Mouse (Mus musculus): ENCODE data around the gene Hrc. TPM values are rescaled to one million over a fixed set of nuclear protein-coding genes. Genes with fewer than 3 reads are reported as not detected.

Gene Hrc
- total and polyA plus RNA-seq, 3 experiments: 0.22 TPM; not detected in 2

GRCm38 (mm10) chr7:45313495-45313894 is 21.6 kb upstream of the Hrc start:
- no peaks in the 10 kb centered on the region for H3K9me3 ChIP-seq (replicated peaks; ENCODE audit: insufficient read depth, low read length)
- no peak for DNase-seq (ENCODE audit: low read depth, low spot score)
- no peak overlapping the region for H3K9ac ChIP-seq (ENCODE audit: control insufficient read depth, low read depth, low read length, poor library complexity, severe bottlenecking)
- no peaks in the 10 kb centered on the region for H3K27me3 ChIP-seq (ENCODE audit: control insufficient read depth in 1 of 2, insufficient read depth in 2 of 2, low read length in 2 of 2)
- no peak overlapping the region for H3K27ac ChIP-seq (ENCODE audit: control insufficient read depth, low read depth, low read length)
- TF ChIP-seq ZMIZ1 (IDR thresholded peaks at IDR 0.05; ENCODE audit: low read depth, low read length) (no peak), ETS1 (IDR thresholded peaks at IDR 0.05; ENCODE audit: low read depth, low read length) (no peak), TAL1 (IDR thresholded peaks at IDR 0.05; ENCODE audit: low read length) (no peak), POLR2AphosphoS5 (IDR thresholded peaks at IDR 0.05; ENCODE audit: borderline replicate concordance, low read depth, low read length) (no peak), MAZ (IDR thresholded peaks at IDR 0.05; ENCODE audit: low read depth, low read length) (no peak), USF2 (IDR thresholded peaks at IDR 0.05; ENCODE audit: borderline replicate concordance in 1 of 2, insufficient read depth in 1 of 2, low read depth in 1 of 2, low read length in 2 of 2) (no peak), SMC3 (IDR thresholded peaks at IDR 0.05; ENCODE audit: low read depth, low read length) (no peak)
- H3K4me3 ChIP-seq (ENCODE audit: control insufficient read depth in 1 of 2, insufficient read depth in 1 of 2, low read depth in 2 of 2, low read length in 2 of 2): no peak overlapping the region
- no peaks in the 10 kb centered on the region for H3K36me3 ChIP-seq (ENCODE audit: control insufficient read depth in 1 of 2, insufficient read depth in 2 of 2, low read length in 2 of 2)
- 0 out of 4 replicates have a peak, but pooled peaks cover 0 to 4% of the 10 kb centered on the region in 2 experiments for H3K4me1 ChIP-seq (ENCODE audit: control insufficient read depth in 1 of 2, insufficient read depth in 2 of 2, low read length in 2 of 2)
- H3K79me2 ChIP-seq (ENCODE audit: control insufficient read depth, insufficient read depth, low read length, poor library complexity): no peaks in the 10 kb centered on the region

GRCm38 (mm10) chr7:45315182-45315701 is 19.8 kb upstream of the Hrc start:
- no peak for DNase-seq (ENCODE audit: low read depth, low spot score)
- no peaks in the 10 kb centered on the region for H3K36me3 ChIP-seq (ENCODE audit: control insufficient read depth in 1 of 2, insufficient read depth in 2 of 2, low read length in 2 of 2)
- H3K4me3 ChIP-seq (ENCODE audit: control insufficient read depth in 1 of 2, insufficient read depth in 1 of 2, low read depth in 2 of 2, low read length in 2 of 2): no peak overlapping the region
- no peak overlapping the region for H3K27ac ChIP-seq (ENCODE audit: control insufficient read depth, low read depth, low read length)
- H3K9me3 ChIP-seq (replicated peaks; ENCODE audit: insufficient read depth, low read length): no peaks in the 10 kb centered on the region
- H3K79me2 ChIP-seq (ENCODE audit: control insufficient read depth, insufficient read depth, low read length, poor library complexity): no peaks in the 10 kb centered on the region
- no peak overlapping the region for H3K9ac ChIP-seq (ENCODE audit: control insufficient read depth, low read depth, low read length, poor library complexity, severe bottlenecking)
- H3K4me1 ChIP-seq (ENCODE audit: control insufficient read depth in 1 of 2, insufficient read depth in 2 of 2, low read length in 2 of 2): no peaks in the 10 kb centered on the region
- H3K27me3 ChIP-seq (ENCODE audit: control insufficient read depth in 1 of 2, insufficient read depth in 2 of 2, low read length in 2 of 2): no peaks in the 10 kb centered on the region
- no peak for TF ChIP-seq E2F4 (IDR thresholded peaks at IDR 0.05; ENCODE audit: borderline replicate concordance, low read depth, low read length)
- no peak for TF ChIP-seq UBTF (IDR thresholded peaks at IDR 0.05; ENCODE audit: borderline replicate concordance, insufficient read depth, low read depth, low read length)
- TF ChIP-seq POLR2AphosphoS2 (IDR thresholded peaks at IDR 0.05; ENCODE audit: low read length): no peak
- no peak for TF ChIP-seq CHD2 (IDR thresholded peaks at IDR 0.05; ENCODE audit: low read length)
- TF ChIP-seq SIN3A (IDR thresholded peaks at IDR 0.05; ENCODE audit: low read length): no peak
- no peak for TF ChIP-seq MEF2A (IDR thresholded peaks at IDR 0.05; ENCODE audit: extremely low read depth, insufficient replicate concordance, low read depth, low read length, poor library complexity, severe bottlenecking)
- no peak for TF ChIP-seq ELF1 (IDR thresholded peaks at IDR 0.05; ENCODE audit: low read depth, low read length)
- no peak for TF ChIP-seq MAFK (IDR thresholded peaks at IDR 0.05; ENCODE audit: borderline replicate concordance, low read depth, low read length)
- TF ChIP-seq CTCF (IDR thresholded peaks at IDR 0.05 in 2 of 3, conservative IDR thresholded peaks at IDR 0.05 in 1 of 3; ENCODE audit: control insufficient read depth in 1 of 3, insufficient read depth in 1 of 3, low read depth in 2 of 3, low read length in 3 of 3, poor library complexity in 1 of 3, severe bottlenecking in 1 of 3): no peak
- TF ChIP-seq NELFE (IDR thresholded peaks at IDR 0.05; ENCODE audit: low read depth, low read length): no peak
- TF ChIP-seq BHLHE40 (IDR thresholded peaks at IDR 0.05; ENCODE audit: borderline replicate concordance, low read depth, low read length): no peak
- TF ChIP-seq MAX (IDR thresholded peaks at IDR 0.05; ENCODE audit: low read length): no peak
